Mouse (Mus musculus) embryonic facial prominence, embryonic 15.5 days (tissue): ENCODE measurements around the gene 2310022A10Rik. TPM values are rescaled to one million over a fixed set of nuclear protein-coding genes. Genes with fewer than 3 reads are reported as not detected.

ENCODE experiments used
- ATAC-seq: fragments of 200-750 bp; cut with Nextera tagmentation; 2 replicates; pipeline ENCODE4 v1.8.0; 2017; ENCODE audit warnings: low read depth, moderate TSS enrichment; ENCODE audit not compliant: insufficient number of reproducible peaks, low FRiP score, low TSS enrichment
- H3K27ac ChIP-seq: fragments of 300-500 bp; sonication (generic); replicated peaks from 2 replicates; pipeline ENCODE4 v1.5.1; 2015; ENCODE audit warnings: mild to moderate bottlenecking, inconsistent platforms
- H3K27me3 ChIP-seq: fragments of 300-500 bp; sonication (generic); 2 replicates; pipeline ENCODE4 v1.6.1; 2015; ENCODE audit warnings: inconsistent platforms
- H3K36me3 ChIP-seq: fragments of 300-500 bp; sonication (generic); 2 replicates; pipeline ENCODE4 v1.6.1; 2015; ENCODE audit warnings: mild to moderate bottlenecking, inconsistent platforms
- H3K4me1 ChIP-seq: fragments of 300-500 bp; sonication (generic); 2 replicates; pipeline ENCODE4 v1.6.1; 2015; ENCODE audit warnings: inconsistent platforms
- H3K4me2 ChIP-seq: fragments of 300-500 bp; sonication (generic); replicated peaks from 2 replicates; pipeline ENCODE4 v1.6.1; 2015; ENCODE audit warnings: mild to moderate bottlenecking, inconsistent platforms
- H3K4me3 ChIP-seq: fragments of 300-500 bp; sonication (generic); replicated peaks from 2 replicates; pipeline ENCODE4 v1.5.1; 2015; ENCODE audit warnings: mild to moderate bottlenecking, inconsistent platforms
- H3K9ac ChIP-seq: fragments of 300-500 bp; sonication (generic); 2 replicates; pipeline ENCODE4 v1.6.1; 2015; ENCODE audit warnings: inconsistent platforms
- H3K9me3 ChIP-seq: fragments of 300-500 bp; sonication (generic); replicated peaks from 2 replicates; pipeline ENCODE4 v1.6.1; 2016; ENCODE audit warnings: inconsistent platforms
- WGBS: fragments of 180-500 bp; shearing (Covaris S2); methylation state at CpG from one replicate; pipeline ENCODE4 v1.1.7; 2015; 5-methylcytosine and 5-hydroxymethylcytosine counted together
- polyA plus RNA-seq: library from polyadenylated mRNA; unstranded; fragments of >200 nt; fragmentation: Nextera tagmentation; extraction: Ambion mirVana; gene quantifications from 2 replicates; pipeline ENCODE4 v1.2.1, GENCODE M21; 2015

The 2310022A10Rik gene
- polyA plus RNA-seq, 1 experiment from 2014 or later = 38.0 TPM

DNA sequence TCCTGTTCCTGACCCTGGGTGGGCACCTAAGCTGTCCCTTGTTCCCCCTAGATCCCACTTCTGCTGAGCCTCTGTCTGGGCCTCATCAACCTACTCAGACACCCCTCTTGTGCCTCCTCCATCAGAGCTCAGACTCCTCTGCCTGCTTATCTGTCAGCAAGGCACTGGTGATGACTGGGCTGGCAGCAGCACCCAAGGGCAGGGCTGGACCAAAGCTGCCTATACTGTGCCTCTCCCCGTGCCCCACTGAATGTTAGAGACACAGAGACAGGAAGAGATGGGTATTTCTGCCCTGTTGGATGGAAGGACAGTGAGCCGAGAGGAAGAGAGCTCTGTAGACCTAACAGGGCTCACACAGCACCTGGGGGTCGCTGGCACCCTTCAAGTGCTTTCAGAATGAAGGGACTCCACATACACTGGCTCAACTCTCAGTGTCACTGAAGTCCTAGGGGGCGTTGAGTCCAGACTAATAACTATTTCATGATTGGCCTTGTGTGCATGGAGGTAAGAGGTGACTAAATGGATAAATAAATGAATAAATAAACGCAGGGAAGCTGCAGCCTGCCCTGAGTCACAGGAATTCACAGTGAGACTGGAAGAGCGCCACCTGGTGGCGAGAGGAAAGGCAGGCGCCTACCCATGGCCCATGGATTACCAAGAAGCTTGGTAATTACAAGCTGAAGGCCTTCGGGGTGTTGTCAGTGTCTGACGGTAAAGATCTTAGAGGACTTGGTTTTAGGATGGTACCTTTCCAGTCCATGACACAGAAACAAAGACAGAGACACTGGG, 26.8 kb upstream of the 2310022A10Rik start:
- H3K9me3 ChIP-seq = no peaks in the 10 kb centered on the region
- H3K4me2 ChIP-seq = no peak overlapping the region
- H3K4me3 ChIP-seq = no peak overlapping the region
- no peak for ATAC-seq
- no peaks in the 10 kb centered on the region for H3K27me3 ChIP-seq
- no peak overlapping the region for H3K9ac ChIP-seq
- H3K4me1 ChIP-seq = peaks cover 5% of the 10 kb centered on the region
- no peak overlapping the region for H3K27ac ChIP-seq
- WGBS = 20% methylated on average over 10 of the region's 10 CpGs
- peaks cover 8% of the 10 kb centered on the region; the same call in 1 of the 2 replicates for H3K36me3 ChIP-seq

DNA sequence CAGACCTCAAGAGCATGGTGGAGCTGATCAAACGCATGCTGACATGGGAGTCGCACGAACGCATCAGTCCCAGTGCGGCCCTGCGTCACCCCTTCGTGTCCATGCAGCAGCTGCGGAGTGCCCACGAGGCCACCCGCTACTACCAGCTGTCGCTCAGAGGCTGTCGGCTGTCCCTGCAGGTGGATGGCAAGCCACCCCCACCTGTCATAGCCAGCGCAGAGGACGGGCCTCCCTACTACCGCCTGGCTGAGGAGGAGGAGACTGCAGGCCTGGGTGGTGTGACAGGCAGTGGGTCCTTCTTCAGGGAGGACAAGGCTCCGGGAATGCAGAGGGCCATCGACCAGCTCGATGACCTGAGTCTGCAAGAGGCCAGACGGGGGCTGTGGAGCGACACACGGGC, 24.0 kb upstream of the 2310022A10Rik start:
- Histone ChIP-seq H3K4me3 (no peak overlapping the region), H3K9ac (no peak overlapping the region), H3K4me1 (peaks cover 5% of the 10 kb centered on the region), H3K27ac (no peak overlapping the region), H3K27me3 (no peaks in the 10 kb centered on the region), H3K4me2 (no peak overlapping the region), H3K36me3 (peaks cover 30% of the 10 kb centered on the region), H3K9me3 (no peaks in the 10 kb centered on the region)
- 75% methylated on average over 21 of the region's 21 CpGs for WGBS
- no peak for ATAC-seq

DNA sequence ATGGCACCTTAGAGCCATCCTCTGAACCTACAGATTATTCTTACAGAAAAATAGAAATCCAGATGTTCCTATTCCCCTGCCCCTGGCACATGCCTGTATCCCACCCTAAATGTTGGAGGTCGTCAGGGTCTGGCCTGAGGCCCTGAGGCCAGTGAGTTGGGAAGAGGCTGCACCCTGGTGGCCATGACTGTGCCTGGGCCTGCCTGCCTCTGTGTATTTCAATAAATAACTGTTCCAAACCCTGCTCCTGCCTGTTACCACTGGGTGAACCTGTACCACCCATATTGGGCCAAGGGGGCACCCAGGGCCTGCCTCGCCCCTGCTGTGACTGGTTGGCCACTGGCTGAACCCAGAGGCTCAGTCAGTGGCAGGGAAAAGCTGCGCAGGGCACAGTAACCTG, 22.1 kb upstream of the 2310022A10Rik start:
- H3K4me2 ChIP-seq = no peak overlapping the region
- WGBS = 76% methylated on average over 3 of the region's 3 CpGs
- no peak overlapping the region for H3K4me3 ChIP-seq
- H3K27ac ChIP-seq = no peak overlapping the region
- no peak for ATAC-seq
- no peak overlapping the region for H3K9ac ChIP-seq
- no peaks in the 10 kb centered on the region for H3K27me3 ChIP-seq
- peaks cover 4% of the 10 kb centered on the region for H3K4me1 ChIP-seq
- H3K36me3 ChIP-seq = peaks cover 45% of the 10 kb centered on the region
- H3K9me3 ChIP-seq = no peaks in the 10 kb centered on the region

DNA sequence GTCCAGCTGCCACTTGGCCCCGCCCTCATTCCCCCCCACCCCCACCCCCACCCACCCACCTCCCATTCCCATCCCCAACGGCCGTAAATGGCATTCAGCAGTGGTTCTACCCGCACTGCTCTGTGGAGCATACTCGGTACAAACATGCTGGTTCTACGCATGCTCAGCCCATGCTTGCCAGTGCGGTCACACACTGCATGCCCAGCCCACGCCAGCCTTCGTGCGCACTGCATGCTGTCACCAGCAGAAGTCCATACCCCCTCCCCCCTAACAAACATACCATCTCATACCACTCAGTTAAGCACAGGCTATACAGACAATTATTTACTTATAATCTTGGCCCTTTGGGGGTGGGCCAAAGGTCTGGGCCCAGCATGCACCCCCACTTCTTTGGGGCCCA, 21.3 kb upstream of the 2310022A10Rik start:
- no peak for ATAC-seq
- 89% methylated on average over 10 of the region's 10 CpGs for WGBS

DNA sequence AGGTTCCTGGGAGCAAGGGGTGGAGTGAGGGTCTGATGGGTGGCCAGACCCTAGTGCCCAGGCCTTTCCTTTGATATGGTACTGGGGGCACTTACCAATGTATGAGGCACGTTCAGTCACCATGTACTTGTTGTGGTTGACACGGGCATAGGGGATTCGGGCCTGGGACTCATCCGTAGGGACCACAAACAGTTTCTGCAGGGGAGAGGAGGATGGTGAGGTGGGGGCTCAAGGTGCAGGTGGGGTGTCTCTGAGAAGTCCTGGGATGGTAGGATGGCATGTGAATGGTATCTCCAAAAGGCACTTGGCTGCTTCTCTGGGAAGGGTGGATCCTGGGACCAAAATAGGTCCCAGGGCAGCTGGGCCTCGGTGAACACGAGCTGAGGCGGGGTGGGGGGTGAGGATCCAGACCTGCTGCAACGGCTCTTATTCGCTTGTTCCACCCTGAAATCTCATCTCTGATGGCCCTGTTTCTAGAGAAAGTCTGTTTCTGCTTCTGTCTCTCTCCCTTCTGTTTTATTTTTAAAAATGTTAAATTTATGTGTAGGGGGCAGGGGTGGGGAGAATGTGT, 20.5 kb upstream of the 2310022A10Rik start:
- no peak for ATAC-seq
- 89% methylated on average over 9 of the region's 9 CpGs for WGBS
- H3K36me3 ChIP-seq = peaks cover 60% of the 10 kb centered on the region
- no peak overlapping the region for H3K27ac ChIP-seq
- H3K27me3 ChIP-seq = no peaks in the 10 kb centered on the region
- H3K9me3 ChIP-seq = no peaks in the 10 kb centered on the region
- H3K4me2 ChIP-seq = no peak overlapping the region
- no peaks in the 10 kb centered on the region for H3K4me1 ChIP-seq
- H3K9ac ChIP-seq = no peak overlapping the region
- H3K4me3 ChIP-seq = no peak overlapping the region

More for the DNA sequence above, 21.3 kb upstream of the 2310022A10Rik start:
- Histone ChIP-seq H3K27ac (no peak overlapping the region), H3K36me3 (peaks cover 52% of the 10 kb centered on the region), H3K4me1 (no peaks in the 10 kb centered on the region), H3K9me3 (no peaks in the 10 kb centered on the region), H3K27me3 (no peaks in the 10 kb centered on the region), H3K4me2 (no peak overlapping the region), H3K4me3 (no peak overlapping the region), H3K9ac (no peak overlapping the region)

DNA sequence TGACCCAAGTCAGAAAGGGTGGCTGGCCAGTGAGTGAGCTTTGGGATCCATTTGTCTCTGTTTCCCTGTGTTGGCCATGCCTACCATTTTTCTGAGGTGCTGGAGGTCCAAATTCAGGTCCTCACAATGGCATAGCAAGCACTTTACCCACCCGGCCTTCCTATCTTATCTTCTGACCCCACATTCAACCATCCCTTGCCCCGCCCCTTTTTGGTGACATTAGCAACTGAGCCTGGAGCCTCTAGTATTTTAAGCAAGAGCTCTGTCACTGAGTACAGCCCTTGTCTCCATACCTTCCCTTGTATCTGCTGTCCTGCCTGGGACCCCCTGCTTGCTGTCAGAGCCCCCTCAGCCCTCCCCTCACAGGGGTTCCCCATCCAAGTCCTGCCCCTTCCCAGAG, 17.6 kb upstream of the 2310022A10Rik start:
- Histone ChIP-seq H3K4me3 (no peak overlapping the region), H3K9ac (no peak overlapping the region), H3K36me3 (peaks cover 81% of the 10 kb centered on the region), H3K27me3 (no peaks in the 10 kb centered on the region), H3K4me2 (no peak overlapping the region), H3K9me3 (no peaks in the 10 kb centered on the region), H3K4me1 (no peaks in the 10 kb centered on the region), H3K27ac (no peak overlapping the region)
- 91% methylated on average over 2 of the region's 2 CpGs for WGBS
- ATAC-seq = no peak

DNA sequence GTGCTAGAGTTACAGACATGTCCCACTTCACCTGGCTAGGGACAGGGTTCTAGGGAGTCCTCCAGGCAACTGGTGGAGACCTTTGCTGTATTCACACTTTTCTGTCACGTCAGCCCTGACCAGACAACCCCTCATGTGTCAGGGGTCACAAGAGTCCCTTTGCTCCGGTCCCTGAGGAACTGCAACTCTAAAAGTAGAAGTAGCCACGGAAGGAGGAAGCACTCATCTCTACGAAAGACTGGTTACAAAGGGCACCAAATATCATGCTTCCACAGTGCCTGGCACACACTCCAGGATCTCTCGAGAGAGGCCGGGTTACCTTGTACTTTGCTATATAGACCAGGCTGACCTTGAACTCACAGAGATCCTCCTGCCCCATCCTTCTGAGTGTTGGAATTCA, 16.4 kb upstream of the 2310022A10Rik start:
- 84% methylated on average over 6 of the region's 6 CpGs for WGBS
- Histone ChIP-seq H3K9me3 (no peaks in the 10 kb centered on the region), H3K9ac (no peak overlapping the region), H3K36me3 (peaks cover 76% of the 10 kb centered on the region), H3K27ac (no peak overlapping the region), H3K27me3 (no peaks in the 10 kb centered on the region), H3K4me1 (peaks cover 9% of the 10 kb centered on the region), H3K4me2 (no peak overlapping the region), H3K4me3 (no peak overlapping the region)
- no peak for ATAC-seq

DNA sequence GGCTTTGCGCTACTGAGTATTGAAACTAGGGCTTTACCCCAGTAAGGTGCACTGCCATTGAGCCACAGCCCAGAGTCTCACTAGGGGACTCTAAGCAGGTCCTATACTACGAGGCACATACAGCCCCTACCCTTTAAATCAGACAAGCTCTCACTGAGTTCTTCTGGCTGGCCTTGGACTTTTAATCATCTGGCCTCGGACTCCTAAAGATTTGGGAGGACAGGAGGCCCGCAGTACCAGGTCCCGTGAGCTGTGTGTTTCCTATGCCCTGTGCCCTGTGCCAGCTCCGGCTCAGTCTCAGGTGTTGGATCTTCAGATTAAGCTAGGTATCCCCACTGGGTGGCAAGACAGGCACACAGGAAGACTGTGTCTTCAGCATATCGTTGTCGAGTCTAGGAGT, 15.0 kb upstream of the 2310022A10Rik start:
- Histone ChIP-seq H3K4me3 (no peak overlapping the region), H3K27ac (no peak overlapping the region), H3K9me3 (no peaks in the 10 kb centered on the region), H3K27me3 (no peaks in the 10 kb centered on the region), H3K4me2 (no peak overlapping the region), H3K4me1 (peaks cover 17% of the 10 kb centered on the region), H3K9ac (no peak overlapping the region), H3K36me3 (peaks cover 63% of the 10 kb centered on the region)
- 91% methylated on average over 8 of the region's 8 CpGs for WGBS
- no peak for ATAC-seq

DNA sequence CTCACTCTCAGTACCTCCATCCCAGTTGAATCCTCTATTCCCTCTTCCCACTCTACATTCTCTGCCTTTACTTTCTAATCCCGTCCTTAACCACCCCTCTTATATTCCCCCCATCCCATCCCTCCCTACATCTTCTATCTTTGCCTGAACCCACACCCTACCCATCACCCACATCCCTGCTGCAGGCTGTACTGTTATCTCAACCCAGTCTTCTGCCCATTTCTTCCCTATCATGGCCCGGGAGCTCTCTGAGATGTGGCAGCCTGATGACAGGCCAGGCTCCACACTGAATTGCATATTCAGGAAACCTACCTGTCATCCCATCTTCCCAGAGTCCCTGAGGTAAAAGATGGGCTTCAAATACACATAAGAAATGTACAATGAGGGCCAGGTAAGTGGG, 14.2 kb upstream of the 2310022A10Rik start:
- Histone ChIP-seq H3K27me3 (no peaks in the 10 kb centered on the region), H3K36me3 (peaks cover 57% of the 10 kb centered on the region), H3K4me3 (no peak overlapping the region), H3K27ac (no peak overlapping the region), H3K9ac (no peak overlapping the region), H3K9me3 (no peaks in the 10 kb centered on the region), H3K4me1 (peaks cover 17% of the 10 kb centered on the region), H3K4me2 (no peak overlapping the region)
- WGBS = 87% methylated on average over 2 of the region's 2 CpGs
- no peak for ATAC-seq

DNA sequence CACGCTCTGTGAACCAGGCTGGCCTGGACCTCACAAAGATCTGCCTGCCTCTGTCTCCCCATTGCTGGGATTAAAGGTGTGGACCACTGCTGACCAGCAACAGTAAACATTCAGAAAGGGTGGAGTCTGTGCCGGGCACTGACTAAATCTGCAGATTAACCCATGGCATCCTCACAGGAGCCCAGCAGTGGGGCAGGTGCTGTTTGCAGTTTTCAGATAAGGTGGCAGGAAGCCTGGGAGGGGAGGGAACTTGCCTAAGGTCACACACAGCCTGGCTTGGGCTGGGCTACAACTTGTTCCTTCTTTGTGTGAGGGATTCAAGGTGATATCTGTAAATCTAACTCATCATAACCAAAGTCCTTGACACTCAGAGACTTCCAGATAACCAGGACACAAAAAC, 12.5 kb upstream of the 2310022A10Rik start:
- Histone ChIP-seq H3K9me3 (no peaks in the 10 kb centered on the region), H3K4me2 (no peak overlapping the region), H3K4me3 (no peak overlapping the region), H3K9ac (no peak overlapping the region), H3K36me3 (peaks cover 46% of the 10 kb centered on the region), H3K27me3 (no peaks in the 10 kb centered on the region), H3K27ac (no peak overlapping the region), H3K4me1 (peaks cover 17% of the 10 kb centered on the region)
- 71% methylated on average over 2 of the region's 2 CpGs for WGBS
- ATAC-seq = no peak

DNA sequence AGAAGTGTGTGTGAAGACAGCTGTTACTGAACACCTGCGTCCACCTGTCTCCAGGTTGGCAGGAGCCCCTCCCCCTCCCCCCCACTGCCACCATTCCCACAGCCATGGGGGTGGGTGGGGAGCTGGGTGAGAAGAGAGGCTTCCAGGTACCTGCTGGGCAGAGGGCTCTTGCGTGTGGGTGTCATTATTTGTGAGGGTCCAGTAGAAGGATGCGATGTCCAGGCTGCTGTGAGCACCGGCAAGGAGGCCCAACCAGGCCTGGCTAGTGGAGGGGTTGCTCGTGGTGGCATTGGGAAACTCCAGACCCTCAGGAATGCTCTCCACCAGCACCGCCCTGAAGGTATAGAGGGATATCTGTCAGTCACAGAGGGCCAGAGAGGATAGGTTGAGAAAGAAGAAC, 12.1 kb upstream of the 2310022A10Rik start:
- Histone ChIP-seq H3K4me3 (no peak overlapping the region), H3K27me3 (no peaks in the 10 kb centered on the region), H3K9ac (no peak overlapping the region), H3K36me3 (peaks cover 42% of the 10 kb centered on the region), H3K27ac (no peak overlapping the region), H3K4me1 (peaks cover 17% of the 10 kb centered on the region), H3K4me2 (no peak overlapping the region), H3K9me3 (no peaks in the 10 kb centered on the region)
- 79% methylated on average over 6 of the region's 6 CpGs for WGBS
- no peak for ATAC-seq

DNA sequence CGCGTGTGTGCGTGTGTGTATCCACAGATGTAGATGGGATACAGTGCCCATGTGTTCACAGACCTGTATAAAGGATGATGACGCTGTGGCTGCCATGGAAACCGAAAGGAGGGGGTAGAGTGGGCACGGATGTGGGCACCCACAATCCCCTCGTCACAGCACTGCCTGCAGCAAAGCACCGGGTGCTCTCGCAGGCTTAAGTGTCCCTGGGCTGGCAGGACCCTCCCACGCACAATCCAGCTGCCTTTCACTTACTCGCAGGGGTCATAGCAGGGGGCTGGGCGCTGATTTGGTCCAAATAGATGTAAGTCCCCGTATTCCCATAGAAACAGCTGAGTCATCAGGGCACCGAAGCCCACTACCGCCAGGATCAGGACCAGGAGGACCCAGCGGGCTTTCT, 11.6 kb upstream of the 2310022A10Rik start:
- Histone ChIP-seq H3K9me3 (no peaks in the 10 kb centered on the region), H3K27ac (no peak overlapping the region), H3K36me3 (peaks cover 37% of the 10 kb centered on the region), H3K4me2 (0 out of 2 replicates have a peak overlapping the region, but pooled peaks have one; percentile 89), H3K4me3 (no peak overlapping the region), H3K27me3 (no peaks in the 10 kb centered on the region), H3K9ac (no peak overlapping the region), H3K4me1 (peaks cover 17% of the 10 kb centered on the region)
- ATAC-seq = no peak
- WGBS = 78% methylated on average over 16 of the region's 16 CpGs
